Mouse (Mus musculus): ENCODE data around the gene Wrnip1.

The Wrnip1 gene

GRCm38 (mm10) chr13:32807624-32808023 lies 5.8 kb downstream of the Wrnip1 start:
- DNase-seq (ENCODE audit: low spot score) = no peak

GRCm38 (mm10) chr13:32819241-32819640 lies 17.4 kb downstream of the Wrnip1 start:
- DNase-seq (ENCODE audit: low spot score) = no peak

- DNase-seq (ENCODE audit: low spot score) = no peak
Measured at GRCm38 (mm10) chr13:32819926-32820325, 18.1 kb downstream of the Wrnip1 start.

- no peak for DNase-seq (ENCODE audit: low spot score)
Measured at GRCm38 (mm10) chr13:32821671-32822070, 19.8 kb downstream of the Wrnip1 start.

- DNase-seq (ENCODE audit: low spot score) = no peak
Measured at GRCm38 (mm10) chr13:32823126-32823525, 21.3 kb downstream of the Wrnip1 start.

- no peak for DNase-seq (ENCODE audit: low spot score)
Measured at GRCm38 (mm10) chr13:32824377-32825330, 22.8 kb downstream of the Wrnip1 start.

- DNase-seq (ENCODE audit: low spot score) = no peak
Measured at GRCm38 (mm10) chr13:32825546-32825945, 23.7 kb downstream of the Wrnip1 start.

GRCm38 (mm10) chr13:32827111-32827822 lies 25.4 kb downstream of the Wrnip1 start:
- no peak for DNase-seq (ENCODE audit: low spot score)

GRCm38 (mm10) chr13:32827951-32828350 lies 26.1 kb downstream of the Wrnip1 start:
- peak; percentile 45 for DNase-seq (ENCODE audit: low spot score)

GRCm38 (mm10) chr13:32828886-32829285 lies 27.0 kb downstream of the Wrnip1 start:
- no peak for DNase-seq (ENCODE audit: low spot score)

- DNase-seq (ENCODE audit: low spot score) = no peak
Measured at GRCm38 (mm10) chr13:32831505-32832273, 29.9 kb downstream of the Wrnip1 start.

GRCm38 (mm10) chr13:32832776-32833175 lies 30.9 kb downstream of the Wrnip1 start:
- DNase-seq (ENCODE audit: low spot score) = no peak

- no peak for DNase-seq (ENCODE audit: low spot score)
Measured at GRCm38 (mm10) chr13:32833237-32833636, 31.4 kb downstream of the Wrnip1 start.

GRCm38 (mm10) chr13:32834513-32834912 lies 32.7 kb downstream of the Wrnip1 start:
- DNase-seq (ENCODE audit: low spot score) = no peak

- no peak for DNase-seq (ENCODE audit: low spot score)
Measured at GRCm38 (mm10) chr13:32839314-32839713, 37.5 kb downstream of the Wrnip1 start.

- DNase-seq (ENCODE audit: low spot score) = no peak
Measured at GRCm38 (mm10) chr13:32841349-32841748, 39.5 kb downstream of the Wrnip1 start.

GRCm38 (mm10) chr13:32846221-32846620 lies 44.4 kb downstream of the Wrnip1 start:
- no peak for DNase-seq (ENCODE audit: low spot score)

GRCm38 (mm10) chr13:32849092-32849491 lies 47.3 kb downstream of the Wrnip1 start:
- DNase-seq (ENCODE audit: low spot score) = no peak

GRCm38 (mm10) chr13:32849531-32850123 lies 47.8 kb downstream of the Wrnip1 start:
- DNase-seq (ENCODE audit: low spot score) = no peak

- no peak for DNase-seq (ENCODE audit: low spot score)
Measured at GRCm38 (mm10) chr13:32850156-32850555, 48.3 kb downstream of the Wrnip1 start.

GRCm38 (mm10) chr13:32850668-32851404 lies 49.0 kb downstream of the Wrnip1 start, which contains the start of gene Serpinb1a:
Serpinb1a (minus strand) TSS chr13:32851185.
- no peak for DNase-seq (ENCODE audit: low spot score)
